Mouse (Mus musculus): ENCODE measurements around the gene Myh7. TPM values are rescaled to one million over a fixed set of nuclear protein-coding genes. Genes with fewer than 3 reads are reported as not detected.
"Not testable (repeated sequence)": the region's sequence is repeated elsewhere in the genome, so short reads cannot be mapped to it uniquely, and the experiment has no call there.

The Myh7 gene
- total RNA-seq, 2 experiments from 2014 or later: 602 to 1,083 TPM

DNA sequence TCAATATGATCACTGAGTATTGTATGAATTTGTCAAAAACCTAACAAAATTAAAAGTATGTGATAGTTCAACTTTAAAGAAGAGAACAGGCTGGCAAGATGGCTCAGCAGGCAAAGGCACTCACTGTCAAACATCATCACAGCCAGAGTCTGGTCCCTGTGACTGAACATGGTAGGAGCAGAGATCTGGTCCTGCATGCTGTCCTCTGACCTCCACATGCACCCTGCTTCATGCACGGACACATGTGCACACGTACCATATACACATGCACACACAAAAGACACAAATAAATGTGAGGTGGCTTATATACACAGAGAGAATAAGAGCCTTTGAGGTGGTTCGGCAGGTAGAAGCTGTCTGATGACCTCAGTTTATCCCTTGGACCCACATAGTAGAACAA is 38.9 kb downstream of the Myh7 start:
- DNase-seq: no peak
- intact Hi-C loops (cut with DNase I; ENCODE audit: low total_unique reads): no loop called here

- DNase-seq: no peak
- intact Hi-C loops (cut with DNase I; ENCODE audit: low total_unique reads): no loop called here
Observed at GRCm38 (mm10) chr14:54954474-54954873, 40.0 kb downstream of the Myh7 start.

DNA sequence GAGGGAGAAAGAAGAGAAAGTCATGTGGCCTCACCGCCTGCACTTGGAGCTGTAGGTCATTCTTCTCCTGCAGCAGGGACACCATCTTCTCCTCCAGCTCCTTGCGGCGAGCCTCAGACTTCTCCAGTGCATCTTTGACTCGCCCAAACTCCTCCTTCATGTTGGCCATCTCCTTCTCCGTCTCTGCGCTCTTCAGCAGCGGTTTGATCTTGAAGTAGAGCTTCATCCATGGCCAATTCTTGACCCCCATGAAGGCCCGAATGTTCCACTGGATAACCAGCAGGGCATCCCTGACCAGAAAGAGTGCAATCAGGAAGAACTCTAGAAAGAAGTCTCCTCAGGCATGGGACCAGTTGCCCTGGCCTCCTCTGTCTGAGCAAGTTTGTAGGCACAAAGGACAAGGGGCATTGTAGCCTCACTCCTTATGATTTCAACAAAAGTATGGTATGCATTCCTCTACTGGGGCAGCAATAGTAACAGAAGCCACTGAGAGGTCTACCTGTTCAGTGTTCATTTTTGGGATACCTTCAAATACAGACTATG is 40.7 kb downstream of the Myh7 start:
- no peak for DNase-seq
- intact Hi-C loops (cut with DNase I; ENCODE audit: low total_unique reads): no loop called here

GRCm38 (mm10) chr14:54951587-54951986 is 42.8 kb downstream of the Myh7 start:
- DNase-seq: no peak
- intact Hi-C loops (cut with DNase I; ENCODE audit: low total_unique reads): no loop called here

GRCm38 (mm10) chr14:54950493-54950892 is 43.9 kb downstream of the Myh7 start:
- DNase-seq: no peak
- intact Hi-C loops (cut with DNase I; ENCODE audit: low total_unique reads): no loop called here

DNA sequence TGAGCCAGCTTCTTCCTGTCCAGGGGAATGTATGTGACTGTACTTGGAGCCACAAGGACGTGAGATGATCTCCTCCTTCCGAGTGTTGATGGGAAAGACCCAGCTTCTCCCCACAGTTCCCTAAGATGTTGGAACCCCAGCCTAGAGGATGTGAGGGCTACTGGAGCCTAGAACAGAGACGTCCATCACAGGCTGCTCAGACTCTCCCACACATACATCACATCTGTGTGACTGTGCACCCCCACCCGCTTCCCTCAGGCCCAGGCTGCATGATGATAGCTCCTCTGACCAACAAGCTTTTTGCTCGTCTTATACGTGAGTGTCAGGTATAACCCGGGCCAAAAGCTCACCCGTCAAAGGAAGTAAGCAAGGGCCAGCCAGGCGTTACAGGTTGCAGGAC is 45.6 kb downstream of the Myh7 start:
- no peak for DNase-seq
- intact Hi-C loops (cut with DNase I; ENCODE audit: low total_unique reads): loop anchor here (5.0 kb wide), 1 partner anchor 59 kb away; no protein-coding TSS in a partner anchor

DNA sequence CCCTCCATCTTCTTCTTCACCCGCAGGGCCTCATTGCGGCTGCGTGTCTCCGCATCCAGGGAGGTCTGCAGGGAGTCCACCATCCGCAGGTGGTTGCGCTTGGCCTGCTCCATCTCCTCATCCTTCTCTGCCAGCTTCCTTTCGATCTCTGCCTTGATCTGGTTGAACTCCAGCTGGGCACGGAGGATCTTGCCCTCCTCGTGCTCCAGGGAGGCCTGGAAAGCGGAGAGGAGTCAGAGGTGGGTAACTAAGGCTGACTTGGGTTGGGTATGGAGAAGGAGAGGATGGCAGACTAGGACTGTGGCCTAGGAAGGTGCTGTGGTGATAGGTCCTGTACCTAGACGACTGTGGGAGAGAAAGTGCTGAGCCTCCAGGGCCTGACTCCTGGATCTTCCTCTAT is 47.4 kb downstream of the Myh7 start:
- not testable (repeated sequence) for DNase-seq
- intact Hi-C loops (cut with DNase I; ENCODE audit: low total_unique reads): loop anchor here (5.0 kb wide), 1 partner anchor 60 kb away; no protein-coding TSS in a partner anchor

GRCm38 (mm10) chr14:54945975-54946704 is 48.3 kb downstream of the Myh7 start:
- intact Hi-C loops (cut with DNase I; ENCODE audit: low total_unique reads): loop anchor here (5.0 kb wide), 1 partner anchor 61 kb away; no protein-coding TSS in a partner anchor
- DNase-seq: no peak

DNA sequence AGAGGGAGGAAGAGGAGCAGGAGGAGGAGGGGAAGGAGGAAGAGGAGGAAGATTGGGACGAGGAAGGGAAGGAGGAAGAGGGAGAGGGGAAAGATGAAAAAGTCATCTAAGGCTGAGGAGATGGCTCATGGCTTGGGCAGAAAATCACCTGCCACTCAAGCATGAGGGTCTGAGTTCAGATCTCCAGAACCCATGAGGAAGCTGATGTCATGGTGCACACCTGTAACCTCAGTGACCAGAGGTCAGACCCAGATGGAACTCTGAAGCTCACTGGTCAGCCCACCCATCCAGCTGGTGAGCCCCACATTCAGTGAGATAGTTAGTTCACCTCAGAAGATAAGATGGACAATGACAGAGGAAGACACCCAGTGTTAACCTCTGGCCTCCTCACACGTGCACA is 49.5 kb downstream of the Myh7 start:
- intact Hi-C loops (cut with DNase I; ENCODE audit: low total_unique reads): loop anchor here (5.0 kb wide), 1 partner anchor 62 kb away; no protein-coding TSS in a partner anchor
- no peak for DNase-seq

GRCm38 (mm10) chr14:54943971-54944370 is 50.5 kb downstream of the Myh7 start:
- intact Hi-C loops (cut with DNase I; ENCODE audit: low total_unique reads): no loop called here
- no peak for DNase-seq

DNA sequence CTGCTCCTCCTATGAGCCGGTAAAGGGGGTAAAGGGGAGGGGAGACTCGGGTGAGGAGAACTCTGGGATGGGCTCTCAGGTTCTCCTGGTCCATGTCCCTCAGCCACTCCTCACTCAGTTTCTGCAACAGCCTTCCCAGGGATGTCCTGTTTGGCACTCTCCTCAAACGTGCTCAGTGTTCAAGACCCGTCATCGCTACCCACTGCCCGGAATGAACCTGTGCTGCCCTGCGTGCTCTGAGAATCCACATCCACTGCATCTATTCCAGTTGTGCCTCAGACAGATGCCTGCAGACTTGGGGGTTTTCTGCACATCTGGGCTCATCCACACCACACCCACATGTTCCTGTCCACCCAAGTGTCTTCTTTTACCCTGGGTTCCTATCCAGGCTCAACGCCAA is 51.9 kb downstream of the Myh7 start:
- intact Hi-C loops (cut with DNase I; ENCODE audit: low total_unique reads): no loop called here
- DNase-seq: no peak

GRCm38 (mm10) chr14:54941024-54941978 is 53.1 kb downstream of the Myh7 start:
- no peak for DNase-seq
- intact Hi-C loops (cut with DNase I; ENCODE audit: low total_unique reads): no loop called here

DNA sequence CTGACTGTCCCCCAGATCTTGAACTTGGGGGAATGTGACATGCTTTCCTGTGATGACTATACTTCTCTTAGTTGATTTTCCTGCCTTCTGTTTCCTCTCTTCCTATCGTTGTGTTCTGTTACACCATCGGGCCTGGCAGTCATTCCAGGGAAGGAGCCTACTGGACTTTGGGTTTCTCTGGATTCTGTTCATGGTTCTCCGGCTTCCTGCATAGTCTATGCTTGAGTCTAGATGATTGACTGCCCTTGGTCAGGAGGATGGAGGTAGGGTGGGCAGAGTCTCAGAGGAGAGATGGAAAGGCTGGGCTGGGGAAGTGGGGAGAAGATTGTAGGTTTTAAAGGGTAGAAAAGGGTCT is 54.3 kb downstream of the Myh7 start:
- intact Hi-C loops (cut with DNase I; ENCODE audit: low total_unique reads): no loop called here
- DNase-seq: no peak

- intact Hi-C loops (cut with DNase I; ENCODE audit: low total_unique reads): loop anchor here (5.0 to 10.0 kb wide), 2 partner anchors 37 to 95 kb away; no protein-coding TSS in a partner anchor
- peak; percentile 61 for DNase-seq
Observed at GRCm38 (mm10) chr14:54939434-54940175, 54.8 kb downstream of the Myh7 start.

GRCm38 (mm10) chr14:54938431-54939219 is 55.8 kb downstream of the Myh7 start:
- no peak for DNase-seq
- intact Hi-C loops (cut with DNase I; ENCODE audit: low total_unique reads): loop anchor here (5.0 to 10.0 kb wide), 2 partner anchors 36 to 94 kb away; no protein-coding TSS in a partner anchor

DNA sequence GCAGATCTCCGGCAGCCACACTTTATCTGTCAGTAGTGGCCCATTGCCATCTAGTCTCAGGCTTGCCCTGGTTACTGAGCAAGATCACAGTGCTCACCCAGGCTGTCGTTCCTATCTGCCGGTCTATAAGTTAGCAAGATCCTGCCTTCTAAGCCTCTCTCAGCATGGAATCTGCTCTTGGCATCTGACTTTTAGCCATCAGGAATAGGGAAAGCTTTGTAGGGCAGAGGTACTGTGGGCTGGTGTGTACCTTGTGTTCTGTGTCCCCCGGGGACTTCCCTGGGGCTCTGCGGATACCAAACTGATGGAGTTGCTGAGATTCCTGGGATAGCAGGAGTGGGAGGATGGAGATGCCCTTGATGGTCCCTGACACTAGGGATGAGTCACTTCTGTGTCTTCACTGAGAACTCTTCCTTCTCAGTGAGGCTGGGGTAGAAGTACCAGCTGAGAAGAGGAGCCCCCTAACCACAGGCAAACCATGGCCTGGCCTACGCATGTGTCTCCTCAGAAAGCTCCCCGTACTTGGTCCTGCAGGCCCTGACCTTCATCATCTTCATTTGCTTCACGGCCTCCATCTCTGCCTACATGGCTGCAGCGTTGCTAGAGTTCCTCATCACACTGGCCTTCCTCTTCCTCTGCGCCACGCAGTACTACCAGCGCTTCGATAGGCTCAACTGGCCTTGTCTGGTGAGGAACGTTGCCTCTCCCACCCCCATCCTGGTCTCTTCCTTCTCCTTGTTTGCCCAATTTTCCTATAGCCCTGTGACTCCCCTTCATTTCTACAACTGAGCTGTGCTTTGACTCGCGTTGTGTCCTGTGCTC is 56.9 kb downstream of the Myh7 start:
- intact Hi-C loops (cut with DNase I; ENCODE audit: low total_unique reads): loop anchor here (5.0 to 10.0 kb wide), 2 partner anchors 35 to 93 kb away; no protein-coding TSS in a partner anchor
- DNase-seq: no peak

GRCm38 (mm10) chr14:54936831-54937160 is 57.6 kb downstream of the Myh7 start:
- intact Hi-C loops (cut with DNase I; ENCODE audit: low total_unique reads): loop anchor here (5.0 to 10.0 kb wide), 2 partner anchors 34 to 92 kb away; no protein-coding TSS in a partner anchor
- no peak for DNase-seq
